Mouse (Mus musculus): ENCODE data around the gene D7Ertd443e.

GRCm38 (mm10) chr7:134381407-134381861 is 4.0 kb downstream of the D7Ertd443e start:
- TF ChIP-seq CTCF (IDR thresholded peaks at IDR 0.05; ENCODE audit: low read depth, low read length) (no peak), TAL1 (conservative IDR thresholded peaks at IDR 0.05; ENCODE audit: low read depth, low read length) (no peak), POLR2AphosphoS5 (IDR thresholded peaks at IDR 0.05; ENCODE audit: insufficient replicate concordance, low read depth, low read length) (no peak), GATA1 (IDR thresholded peaks at IDR 0.05; ENCODE audit: borderline replicate concordance, low read length) (no peak), GATA2 (IDR thresholded peaks at IDR 0.05; ENCODE audit: borderline replicate concordance, low read depth, low read length) (no peak)
